Mouse (Mus musculus) retina, postnatal 7 days (tissue): ENCODE measurements around the gene Xrcc6.

Source experiments
- DNase-seq: peaks from one replicate; pipeline ENCODE4 v3.0.0-alpha.2; 2012; ENCODE audit warnings: low read depth, low spot score

Gene Xrcc6

GRCm38 (mm10) chr15:81987646-81988045 is at the start of gene Xrcc6:
TSS of gene Xrcc6 (plus strand) at chr15:81987835.
- DNase-seq = no peak

GRCm38 (mm10) chr15:81938246-81938645 is 49.4 kb upstream of the Xrcc6 start:
- no peak for DNase-seq

GRCm38 (mm10) chr15:81939157-81939715 is 48.4 kb upstream of the Xrcc6 start:
- DNase-seq = no peak

- no peak for DNase-seq
Measured at GRCm38 (mm10) chr15:81939774-81940173, 47.9 kb upstream of the Xrcc6 start.

GRCm38 (mm10) chr15:81940219-81940618 is 47.4 kb upstream of the Xrcc6 start:
- no peak for DNase-seq

- DNase-seq = no peak
Measured at GRCm38 (mm10) chr15:81941010-81941409, 46.6 kb upstream of the Xrcc6 start.

- DNase-seq = no peak
Measured at GRCm38 (mm10) chr15:81943176-81943749, 44.4 kb upstream of the Xrcc6 start.

GRCm38 (mm10) chr15:81949076-81949475 is 38.6 kb upstream of the Xrcc6 start:
- no peak for DNase-seq

- no peak for DNase-seq
Measured at GRCm38 (mm10) chr15:81949476-81950131, 38.0 kb upstream of the Xrcc6 start.

- no peak for DNase-seq
Measured at GRCm38 (mm10) chr15:81950716-81951115, 36.9 kb upstream of the Xrcc6 start.

GRCm38 (mm10) chr15:81951159-81951558 is 36.5 kb upstream of the Xrcc6 start:
- DNase-seq = no peak

- no peak for DNase-seq
Measured at GRCm38 (mm10) chr15:81952310-81952709, 35.3 kb upstream of the Xrcc6 start.

GRCm38 (mm10) chr15:81954151-81954583 is 33.5 kb upstream of the Xrcc6 start:
- no peak for DNase-seq

GRCm38 (mm10) chr15:81954716-81955115 is 32.9 kb upstream of the Xrcc6 start:
- no peak for DNase-seq

- DNase-seq = no peak
Measured at GRCm38 (mm10) chr15:81955414-81955813, 32.2 kb upstream of the Xrcc6 start.

- peak; percentile 68 for DNase-seq
Measured at GRCm38 (mm10) chr15:81956457-81956856, 31.2 kb upstream of the Xrcc6 start.

- no peak for DNase-seq
Measured at GRCm38 (mm10) chr15:81957598-81957997, 30.0 kb upstream of the Xrcc6 start.

GRCm38 (mm10) chr15:81958906-81959305 is 28.7 kb upstream of the Xrcc6 start:
- no peak for DNase-seq

- DNase-seq = peak; percentile 96
Measured at GRCm38 (mm10) chr15:81960171-81961077, 27.2 kb upstream of the Xrcc6 start, which contains the start of gene Pmm1. TSS of gene Pmm1 (minus strand) at chr15:81960930.

GRCm38 (mm10) chr15:81961078-81961451 is 26.6 kb upstream of the Xrcc6 start:
- DNase-seq = no peak

GRCm38 (mm10) chr15:81964262-81964661 is 23.4 kb upstream of the Xrcc6 start:
- no peak for DNase-seq

- DNase-seq = no peak
Measured at GRCm38 (mm10) chr15:81964980-81965545, 22.6 kb upstream of the Xrcc6 start.
